Mouse (Mus musculus): ENCODE measurements around the gene Pla2g2c.
A peak's percentile ranks its signal among the peaks of the same experiment; 100 is the strongest.

The Pla2g2c gene

GRCm38 (mm10) chr4:138724354-138725126, at the start of gene Pla2g2c:
Gene Pla2g2c (plus strand): TSS chr4:138724792.
- DNase-seq = no peak

DNA sequence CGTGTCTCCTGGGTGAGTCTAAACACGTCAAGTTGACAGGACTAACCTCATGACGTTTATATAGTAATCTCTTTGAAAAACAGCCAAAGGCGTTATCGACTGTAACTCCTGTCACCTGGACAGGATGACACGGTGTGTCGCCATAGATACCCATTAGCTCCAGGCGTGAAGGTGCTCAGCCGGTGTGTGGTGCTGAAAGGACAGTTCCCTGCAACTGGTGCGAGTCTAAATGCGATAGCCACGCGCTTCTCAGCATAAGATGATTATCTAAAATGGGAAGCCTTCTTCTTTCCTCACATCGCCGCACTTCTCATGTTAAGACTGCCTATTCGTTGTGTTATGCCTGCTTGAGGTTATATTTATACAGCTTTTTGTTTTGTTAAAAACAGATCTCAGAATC, 48.1 kb upstream of the Pla2g2c start:
- no peak for DNase-seq

GRCm38 (mm10) chr4:138677579-138677978, 47.0 kb upstream of the Pla2g2c start:
- DNase-seq = peak; percentile 63

- DNase-seq = no peak
Observed at GRCm38 (mm10) chr4:138680124-138680523, 44.5 kb upstream of the Pla2g2c start.

DNA sequence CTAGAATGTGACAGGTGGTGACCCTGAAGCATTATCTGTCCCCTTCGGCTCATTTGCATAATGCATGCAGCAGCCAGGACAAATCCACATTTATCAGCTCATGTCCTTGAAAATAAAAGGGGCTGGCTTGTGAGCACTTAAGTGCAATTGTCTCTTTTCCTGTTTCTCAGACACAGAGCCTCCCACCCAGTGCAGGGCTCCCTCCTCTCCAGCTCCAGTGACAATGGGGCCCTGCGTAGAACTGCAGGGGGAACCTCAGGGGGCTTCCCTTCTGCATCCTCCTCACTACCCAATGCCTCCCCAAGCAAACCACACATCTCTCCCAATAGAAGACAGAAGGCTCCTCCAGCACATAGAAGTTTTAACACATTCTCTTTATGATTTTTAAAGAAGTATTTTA, 41.8 kb upstream of the Pla2g2c start:
- no peak for DNase-seq

DNA sequence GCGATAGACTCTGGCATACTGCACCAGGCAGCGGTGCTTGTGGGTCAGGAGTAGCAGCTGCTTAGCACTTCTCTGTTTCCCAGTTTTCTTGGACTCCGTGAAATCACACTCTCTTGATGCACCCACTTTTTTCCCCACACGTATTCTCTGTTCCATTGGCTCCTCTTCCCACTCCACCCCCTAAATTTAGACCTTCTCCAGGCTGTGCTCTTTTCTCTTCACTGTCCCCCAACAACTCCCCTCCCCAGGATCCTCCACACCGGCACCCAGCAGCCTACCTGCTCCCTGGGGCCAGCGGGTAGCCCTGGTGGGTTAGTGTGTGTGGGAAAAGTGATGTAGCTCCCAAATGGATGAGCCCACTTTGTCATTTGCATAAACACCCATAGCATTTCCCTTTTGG, 38.8 kb upstream of the Pla2g2c start:
- DNase-seq = no peak

DNA sequence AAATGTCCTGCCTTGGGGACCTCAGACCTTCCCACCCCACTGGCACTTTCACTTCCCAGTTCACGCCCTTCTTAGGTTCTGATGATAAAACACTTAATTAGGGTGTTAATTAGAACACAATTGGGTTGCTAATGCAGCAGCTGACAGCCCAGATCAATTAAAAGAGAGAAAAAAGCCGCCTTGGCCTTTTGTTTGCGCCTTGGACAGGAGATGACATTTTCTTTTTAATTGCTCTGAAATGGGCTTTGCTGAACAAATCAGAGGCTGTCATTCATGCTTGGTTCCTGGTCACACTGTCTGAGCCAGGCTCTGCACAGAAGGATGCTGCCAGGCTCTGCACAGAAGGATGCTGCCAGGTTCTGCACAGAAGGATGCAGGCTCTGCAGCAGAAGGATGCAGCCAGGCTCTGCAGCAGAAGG, 35.5 kb upstream of the Pla2g2c start:
- no peak for DNase-seq

DNA sequence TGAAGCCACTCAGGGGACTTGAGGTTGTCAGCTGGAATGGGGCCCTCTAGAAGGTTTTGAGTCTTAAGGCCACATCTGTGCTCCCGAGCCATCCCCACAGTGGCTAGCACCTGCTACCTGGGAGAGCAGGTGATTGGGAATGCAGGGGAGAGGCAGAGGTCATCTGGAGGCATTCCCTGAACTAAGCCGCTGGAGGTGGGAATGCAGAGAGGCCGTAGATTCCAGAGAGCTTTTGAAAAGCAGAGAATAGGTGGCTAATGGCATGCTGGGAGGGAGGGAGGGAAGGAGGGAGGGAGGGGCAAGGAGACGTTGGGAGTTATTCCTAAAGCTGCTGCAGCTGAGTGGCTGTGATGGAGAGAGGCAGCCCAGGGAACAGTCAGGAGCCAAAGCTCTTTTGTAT, 34.0 kb upstream of the Pla2g2c start:
- DNase-seq = no peak

DNA sequence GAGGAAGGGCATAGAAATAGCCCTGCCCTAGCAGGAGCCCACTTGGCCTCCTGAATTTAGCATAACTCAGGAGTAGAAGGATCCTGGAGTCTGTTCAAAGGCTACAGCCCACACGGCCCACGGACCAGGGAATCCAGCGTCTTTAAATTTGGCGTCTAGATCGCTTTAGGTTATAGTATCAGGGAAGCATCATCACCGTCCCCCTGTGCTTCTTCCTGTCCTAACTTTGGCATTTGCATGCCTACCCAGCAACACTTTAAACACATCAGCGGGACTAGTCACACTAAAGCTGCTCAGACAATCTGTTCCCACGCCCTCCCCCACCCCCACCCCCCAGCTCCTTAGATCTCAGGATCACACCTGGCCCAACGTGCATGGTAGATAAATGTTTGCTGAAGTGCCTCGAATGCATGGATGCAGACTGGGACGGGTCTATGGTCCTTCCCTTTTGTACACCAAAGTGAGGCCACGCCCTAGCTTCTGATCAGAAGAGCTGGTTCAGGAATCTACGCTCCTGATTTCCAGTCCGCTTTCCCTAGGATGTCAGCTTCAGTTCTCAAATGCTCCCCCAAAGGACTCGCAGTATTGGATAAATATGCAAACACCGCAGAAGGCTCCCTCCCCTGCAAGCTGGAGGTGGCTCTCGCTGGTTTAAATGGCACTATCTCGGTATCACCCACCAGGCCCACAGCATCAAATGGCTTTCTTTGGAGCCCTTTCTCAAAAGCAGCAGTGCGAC, 33.0 kb upstream of the Pla2g2c start:
- no peak for DNase-seq

- no peak for DNase-seq
Observed at GRCm38 (mm10) chr4:138693043-138693692, 31.4 kb upstream of the Pla2g2c start.

DNA sequence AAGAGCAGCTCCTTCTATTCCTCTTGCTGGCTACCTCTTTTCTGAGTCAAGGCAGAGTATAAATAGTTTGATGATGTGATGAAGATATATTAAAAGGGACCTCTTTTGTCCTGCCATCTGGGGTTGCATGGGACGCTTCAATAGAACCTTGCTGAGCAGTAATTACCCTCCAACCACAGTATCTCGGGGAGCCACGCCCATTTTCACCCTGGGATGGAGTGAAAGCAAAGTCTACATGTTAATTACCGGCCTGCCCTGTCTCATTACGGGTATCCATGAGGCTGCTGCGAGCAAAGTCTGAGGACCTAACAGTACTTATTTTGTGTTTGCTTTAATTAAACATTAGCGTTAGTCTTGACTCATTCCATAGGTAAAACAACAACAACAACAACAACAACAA, 27.9 kb upstream of the Pla2g2c start:
- no peak for DNase-seq

DNA sequence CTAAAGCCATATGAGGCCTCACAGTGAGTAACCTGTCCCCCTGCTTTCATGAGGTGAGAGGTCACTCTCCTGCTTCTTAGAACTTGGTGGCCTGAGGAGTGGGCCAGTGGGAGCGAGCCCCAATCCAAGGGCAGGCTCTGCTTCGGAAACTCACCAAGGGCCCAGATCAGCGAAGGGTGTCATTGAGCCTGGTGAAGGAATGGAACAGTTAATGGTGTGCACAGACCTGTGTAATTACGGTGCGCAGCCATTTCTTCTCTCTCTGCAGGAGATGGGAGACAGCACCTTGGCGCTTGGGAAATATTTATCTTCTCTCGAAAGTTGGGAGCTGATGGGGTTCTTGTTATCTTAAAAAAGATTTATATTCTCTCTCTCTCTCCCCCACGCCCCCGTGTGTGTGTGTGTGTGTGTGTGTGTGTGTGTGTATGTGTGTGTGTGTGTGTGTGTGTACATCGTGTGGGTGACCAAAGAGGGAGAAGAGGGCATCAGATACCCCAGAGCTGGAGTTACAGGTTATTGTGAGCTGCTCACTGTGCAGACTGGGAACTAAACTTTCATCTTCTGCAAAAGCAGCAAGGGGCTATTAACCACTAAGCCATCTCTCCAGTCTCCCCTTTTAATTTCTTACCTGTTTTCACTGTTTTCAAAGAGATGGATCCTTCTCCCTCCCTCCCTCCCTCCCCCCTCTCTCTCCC, 27.3 kb upstream of the Pla2g2c start:
- DNase-seq = no peak

- DNase-seq = no peak
Observed at GRCm38 (mm10) chr4:138698296-138698695, 26.3 kb upstream of the Pla2g2c start.

- peak; percentile 70 for DNase-seq
Observed at GRCm38 (mm10) chr4:138700184-138700982, 24.2 kb upstream of the Pla2g2c start.

DNA sequence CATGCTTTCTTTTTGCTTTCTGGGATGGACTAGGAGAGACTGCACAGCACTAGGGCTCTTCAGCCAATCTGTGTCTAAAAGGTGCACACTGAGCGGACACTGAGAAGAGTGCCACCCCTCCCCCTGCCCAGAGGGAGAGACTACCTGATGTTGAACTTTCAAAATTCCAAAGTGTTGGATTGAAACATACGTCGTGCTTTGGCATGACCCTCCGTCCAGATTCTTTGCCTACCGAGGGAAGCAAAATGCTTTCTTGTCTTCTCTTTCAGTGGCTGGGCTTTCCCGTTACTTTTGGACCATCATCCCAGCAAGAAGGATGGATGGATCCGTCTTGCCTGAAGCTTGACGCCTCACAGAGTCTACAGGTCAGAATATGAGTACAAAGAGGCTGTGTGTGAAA, 23.5 kb upstream of the Pla2g2c start:
- no peak for DNase-seq

- no peak for DNase-seq
Observed at GRCm38 (mm10) chr4:138702031-138702430, 22.6 kb upstream of the Pla2g2c start.

DNA sequence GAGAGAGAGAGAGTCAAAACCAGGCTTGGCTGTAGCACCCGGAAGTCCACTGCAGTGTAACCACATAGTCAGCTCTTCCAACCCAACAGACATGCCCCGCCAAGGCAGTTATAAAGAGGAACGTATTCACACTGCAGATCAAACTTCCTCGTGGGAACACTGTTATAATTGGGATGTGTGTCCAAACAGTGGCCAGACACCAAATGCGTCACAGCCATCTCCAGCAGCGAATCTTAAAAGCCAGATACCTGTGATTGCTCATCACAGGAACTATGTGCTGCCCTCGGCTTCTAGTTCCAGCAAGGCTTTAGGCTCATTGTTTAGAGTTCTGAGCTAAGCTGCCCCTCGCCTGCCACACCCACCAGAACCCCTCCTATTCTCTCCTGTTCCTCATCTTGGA, 22.1 kb upstream of the Pla2g2c start:
- no peak for DNase-seq

DNA sequence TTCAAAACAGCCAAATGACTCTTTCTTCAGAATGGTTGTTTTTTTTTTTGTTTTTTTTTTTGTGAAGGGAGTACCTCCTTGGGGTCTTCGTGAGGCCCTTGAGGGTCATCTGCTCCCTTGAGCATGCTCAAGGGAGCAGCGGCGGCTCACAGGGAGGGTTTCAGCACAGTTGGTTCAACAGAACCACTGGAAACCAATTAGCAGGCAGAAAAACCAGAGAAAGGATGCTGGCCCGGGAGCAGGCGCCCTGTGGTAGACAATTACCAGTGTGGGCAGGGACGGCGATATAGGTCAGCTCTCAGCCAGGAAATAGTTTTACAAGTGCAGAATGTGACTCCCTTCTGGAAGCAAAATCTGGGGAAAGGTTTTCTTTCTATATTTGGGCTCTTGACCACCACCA, 21.0 kb upstream of the Pla2g2c start:
- DNase-seq = no peak

DNA sequence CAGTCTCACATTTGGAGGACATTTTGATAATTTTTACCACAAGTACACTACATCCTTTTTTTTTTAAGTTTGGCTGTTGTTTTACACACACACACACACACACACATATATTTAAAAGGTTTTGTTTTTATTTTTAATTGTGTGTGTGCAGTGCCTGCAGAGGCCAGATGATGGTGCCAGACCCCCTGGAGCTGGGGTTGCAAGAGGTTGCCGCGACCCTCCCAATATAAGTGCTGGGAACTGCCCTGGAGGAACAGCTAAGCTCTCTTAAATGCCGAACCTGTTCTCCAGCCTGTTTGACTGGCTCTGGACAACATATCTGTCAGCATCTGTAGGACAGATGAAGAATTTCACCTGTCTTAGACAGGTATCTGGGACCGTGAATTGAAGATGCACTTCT, 20.4 kb upstream of the Pla2g2c start:
- DNase-seq = no peak

GRCm38 (mm10) chr4:138706620-138707019, 18.0 kb upstream of the Pla2g2c start:
- no peak for DNase-seq

GRCm38 (mm10) chr4:138708636-138709035, 16.0 kb upstream of the Pla2g2c start:
- DNase-seq = peak; percentile 81

- peak; percentile 51 for DNase-seq
Observed at GRCm38 (mm10) chr4:138709246-138709645, 15.3 kb upstream of the Pla2g2c start.

Measured in cerebellum, adult 9-11 months (tissue).